Mouse (Mus musculus) lung, embryonic 16.5 days (tissue): ENCODE data around the gene Supt6. TPM values are rescaled to one million over a fixed set of nuclear protein-coding genes. Genes with fewer than 3 reads are reported as not detected.
A peak's percentile ranks its signal among the peaks of the same experiment; 100 is the strongest.

Experiments
- ATAC-seq: fragments of 200-750 bp; cut with Nextera tagmentation; 2 replicates; pipeline ENCODE4 v1.8.0; 2017; ENCODE audit warnings: low read depth, mild to moderate bottlenecking, moderate library complexity
- H3K27ac ChIP-seq: fragments of 300-500 bp; sonication (generic); 2 replicates; pipeline ENCODE4 v1.5.1; 2014; ENCODE audit warnings: mild to moderate bottlenecking, control low read depth, low read length
- H3K27me3 ChIP-seq: fragments of 300-500 bp; sonication (generic); 2 replicates; pipeline ENCODE4 v1.6.1; 2014; ENCODE audit warnings: low read depth, low read length, mixed read lengths; ENCODE audit not compliant: control insufficient read depth, insufficient read depth
- H3K36me3 ChIP-seq: fragments of 300-500 bp; sonication (generic); 2 replicates; pipeline ENCODE4 v1.6.1; 2014; ENCODE audit warnings: low read length; ENCODE audit not compliant: control insufficient read depth, insufficient read depth
- H3K4me1 ChIP-seq: fragments of 300-500 bp; sonication (generic); replicated peaks from 2 replicates; pipeline ENCODE4 v1.6.1; 2014; ENCODE audit warnings: low read length, mixed read lengths; ENCODE audit not compliant: control insufficient read depth, insufficient read depth
- H3K4me2 ChIP-seq: fragments of 300-500 bp; sonication (generic); 2 replicates; pipeline ENCODE4 v1.6.1; 2014; ENCODE audit warnings: low read depth, low read length, control low read depth
- H3K4me3 ChIP-seq: fragments of 300-500 bp; sonication (generic); 2 replicates; pipeline ENCODE4 v1.5.1; 2014; ENCODE audit warnings: mild to moderate bottlenecking, low read length, control low read depth
- H3K9ac ChIP-seq: fragments of 300-500 bp; sonication (generic); 2 replicates; pipeline ENCODE4 v1.6.1; 2014; ENCODE audit warnings: low read length, control low read depth
- H3K9me3 ChIP-seq: fragments of 300-500 bp; sonication (generic); 2 replicates; pipeline ENCODE4 v1.6.1; 2016; ENCODE audit warnings: low read length; ENCODE audit not compliant: control insufficient read depth
- WGBS: fragments of 180-500 bp; shearing (Covaris S2); extraction: QIAGEN DNeasy Blood & Tissue Kit; methylation state at CpG from one replicate; pipeline ENCODE4 v1.1.7; 2014; 5-methylcytosine and 5-hydroxymethylcytosine counted together
- microRNA-seq: library from miRNA; unstranded; fragments of <30 nt; microRNA quantifications from one replicate; pipeline ENCODE4, GENCODE M21; 2016
- polyA plus RNA-seq: library from polyadenylated mRNA; unstranded; fragments of >200 nt; fragmentation: Nextera tagmentation; extraction: Ambion mirVana; gene quantifications from 2 replicates; pipeline ENCODE4 v1.2.1, GENCODE M21; 2015

Gene Supt6
- polyA plus RNA-seq, 1 experiment from 2014 or later: 26.2 TPM

DNA sequence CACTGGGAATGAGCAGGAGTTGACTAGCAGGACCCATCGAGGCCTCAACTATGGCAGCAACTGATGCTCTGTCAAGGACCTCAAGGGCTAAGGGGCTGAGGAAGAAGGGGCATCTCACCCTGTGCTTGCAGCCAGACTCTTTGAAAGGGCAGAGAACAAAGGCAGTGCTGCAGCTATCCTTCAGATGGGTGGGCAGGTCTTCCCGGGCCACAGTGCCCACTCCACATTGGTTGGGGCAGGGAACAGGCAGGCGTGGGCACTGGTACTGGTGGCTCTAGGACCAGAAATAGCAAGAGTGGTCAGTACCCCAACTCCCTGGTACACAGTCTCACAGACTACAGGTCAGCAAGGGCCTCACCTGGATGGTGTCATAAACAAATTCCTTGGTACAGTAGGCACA, 85.1 kb downstream of the Supt6 start:
- Histone ChIP-seq H3K27ac (no peak overlapping the region), H3K9me3 (no peaks in the 10 kb centered on the region), H3K4me2 (no peak overlapping the region), H3K4me1 (peaks cover 33% of the 10 kb centered on the region), H3K4me3 (no peak overlapping the region), H3K36me3 (peaks cover 42% of the 10 kb centered on the region), H3K9ac (no peak overlapping the region), H3K27me3 (no peaks in the 10 kb centered on the region)
- no peak for ATAC-seq
- 69% methylated on average over 3 of the region's 3 CpGs for WGBS

DNA sequence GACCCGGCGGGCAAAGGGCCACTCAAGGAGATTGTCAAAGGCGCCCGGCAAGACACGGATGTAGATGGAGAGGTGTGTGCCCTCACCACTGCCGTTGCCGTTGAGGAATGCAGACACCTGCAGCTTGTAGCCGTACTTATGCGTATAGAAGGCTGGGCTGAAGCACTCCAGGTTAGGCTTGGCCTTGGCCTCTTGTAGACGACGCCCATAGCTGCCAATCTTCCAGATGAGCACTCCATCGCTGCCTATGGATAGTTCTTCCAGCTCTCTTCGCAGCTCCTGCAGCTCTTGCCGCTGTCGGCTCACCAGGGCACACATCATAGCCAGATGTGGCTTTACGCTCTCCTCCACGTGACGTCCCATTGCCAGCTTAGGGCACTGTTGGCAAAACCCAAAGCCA, 85.6 kb downstream of the Supt6 start:
- 67% methylated on average over 18 of the region's 18 CpGs for WGBS
- H3K4me2 ChIP-seq: no peak overlapping the region
- H3K27me3 ChIP-seq: no peaks in the 10 kb centered on the region
- no peak for ATAC-seq
- H3K4me3 ChIP-seq: no peak overlapping the region
- no peak overlapping the region for H3K9ac ChIP-seq
- H3K36me3 ChIP-seq: peaks cover 42% of the 10 kb centered on the region
- H3K4me1 ChIP-seq: peaks cover 32% of the 10 kb centered on the region
- no peaks in the 10 kb centered on the region for H3K9me3 ChIP-seq
- H3K27ac ChIP-seq: no peak overlapping the region

DNA sequence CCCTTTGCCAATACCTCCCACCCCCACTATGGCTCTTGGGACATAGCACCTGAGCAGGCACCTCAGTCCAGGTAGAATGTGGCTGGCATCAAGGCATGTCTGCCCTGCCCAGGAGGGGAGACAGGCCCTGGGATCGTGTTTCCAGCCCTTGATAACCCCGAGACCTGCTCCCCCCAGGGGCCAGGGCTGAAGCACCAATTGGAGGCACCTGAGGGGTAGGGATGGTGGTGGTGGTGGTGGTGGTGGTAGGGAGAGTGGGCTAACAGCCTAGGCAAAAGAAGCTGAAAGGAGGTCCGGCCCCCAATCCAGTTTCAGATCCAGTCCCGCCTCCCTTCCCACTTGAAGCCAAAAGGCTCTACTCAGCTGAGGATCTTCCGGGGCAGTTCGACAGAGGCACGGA, 86.2 kb downstream of the Supt6 start:
- peaks cover 33% of the 10 kb centered on the region for H3K4me1 ChIP-seq
- no peak overlapping the region for H3K4me3 ChIP-seq
- H3K36me3 ChIP-seq: peaks cover 44% of the 10 kb centered on the region
- WGBS: 52% methylated on average over 7 of the region's 7 CpGs
- no peak for ATAC-seq
- no peak overlapping the region for H3K9ac ChIP-seq
- H3K27me3 ChIP-seq: no peaks in the 10 kb centered on the region
- H3K4me2 ChIP-seq: no peak overlapping the region
- H3K9me3 ChIP-seq: no peaks in the 10 kb centered on the region
- 0 out of 2 replicates have a peak overlapping the region, but pooled peaks have one; percentile 20 for H3K27ac ChIP-seq

DNA sequence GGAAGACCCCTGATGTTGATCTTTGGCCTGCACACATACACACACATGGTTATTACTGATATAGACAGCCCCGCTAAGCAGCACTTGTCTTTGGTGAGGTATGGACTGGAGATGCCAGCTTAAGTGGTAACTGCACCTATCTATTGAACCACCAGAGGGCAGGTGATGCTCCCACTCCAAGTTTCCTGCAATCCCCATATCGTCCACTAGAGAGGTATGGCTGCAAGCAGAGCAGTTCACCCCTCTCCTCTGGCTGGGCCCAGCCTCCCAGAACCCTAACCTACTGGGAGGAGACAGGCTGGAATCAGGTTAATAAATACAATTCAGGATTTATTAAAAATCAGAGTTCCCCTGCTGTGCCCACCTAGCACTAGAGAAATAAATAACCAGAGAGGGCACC, 86.7 kb downstream of the Supt6 start:
- H3K9me3 ChIP-seq: no peaks in the 10 kb centered on the region
- peaks cover 37% of the 10 kb centered on the region for H3K4me1 ChIP-seq
- H3K9ac ChIP-seq: no peak overlapping the region
- no peaks in the 10 kb centered on the region for H3K27me3 ChIP-seq
- peaks cover 44% of the 10 kb centered on the region for H3K36me3 ChIP-seq
- H3K4me2 ChIP-seq: no peak overlapping the region
- H3K4me3 ChIP-seq: no peak overlapping the region
- H3K27ac ChIP-seq: 0 out of 2 replicates have a peak overlapping the region, but pooled peaks have one; percentile 20
- peak; percentile 32 for ATAC-seq
- WGBS: 14% methylated on average over 2 of the region's 2 CpGs

Small RNAs within 50 kb of the gene (microRNA-seq; reads per million reads assigned to microRNA genes)
- gene Mir7653: 0.99 reads per million

Other genes starting within 250 kb of the Supt6 start
- gene Dhrs13, start 213.7 kb downstream of the Supt6 start, polyA plus RNA-seq: 14.5 and 15.3 TPM in 2 replicates
- 67.6 and 70.0 TPM in 2 replicates for gene Flot2, start 208.1 kb downstream of the Supt6 start, polyA plus RNA-seq
- gene Eral1, start 165.6 kb downstream of the Supt6 start, polyA plus RNA-seq: 35.0 and 35.1 TPM in 2 replicates
- gene Fam222b, start 151.3 kb downstream of the Supt6 start, polyA plus RNA-seq: 13.6 and 17.1 TPM in 2 replicates
- gene Traf4, start 80.4 kb downstream of the Supt6 start, polyA plus RNA-seq: 84.2 and 96.3 TPM in 2 replicates
- 20.6 and 22.3 TPM in 2 replicates for gene Nek8, start 69.3 kb downstream of the Supt6 start, polyA plus RNA-seq
- 24.4 and 25.9 TPM in 2 replicates for gene Tlcd1, start 69.3 kb downstream of the Supt6 start, polyA plus RNA-seq
- 1,346 and 1,426 TPM in 2 replicates for gene Rpl23a, start 62.4 kb downstream of the Supt6 start, polyA plus RNA-seq
- 117 and 129 TPM in 2 replicates for gene Rab34, start 57.6 kb downstream of the Supt6 start, polyA plus RNA-seq
- gene Proca1, start 52.6 kb downstream of the Supt6 start, polyA plus RNA-seq: 5.3 and 6.8 TPM in 2 replicates
- gene Sdf2, start 241 bp downstream of the Supt6 start, polyA plus RNA-seq: 81.9 and 84.7 TPM in 2 replicates
- gene 2610507B11Rik, start 15.8 kb upstream of the Supt6 start, polyA plus RNA-seq: 59.5 and 63.5 TPM in 2 replicates
- gene BC030499, start 44.9 kb upstream of the Supt6 start, polyA plus RNA-seq: 0.13 and 0.35 TPM in 2 replicates
- 44.9 and 46.7 TPM in 2 replicates for gene Spag5, start 55.5 kb upstream of the Supt6 start, polyA plus RNA-seq
- 8.9 and 12.1 TPM in 2 replicates for gene Aldoc, start 77.0 kb upstream of the Supt6 start, polyA plus RNA-seq
- 81.8 and 84.8 TPM in 2 replicates for gene Pigs, start 82.4 kb upstream of the Supt6 start, polyA plus RNA-seq
- 26.6 and 27.2 TPM in 2 replicates for gene Unc119, start 97.5 kb upstream of the Supt6 start, polyA plus RNA-seq
- gene Foxn1, start 140.6 kb upstream of the Supt6 start, polyA plus RNA-seq: 0.77 and 1.2 TPM in 2 replicates
- 0.15 and 0.47 TPM in 2 replicates for gene Slc13a2, start 176.2 kb upstream of the Supt6 start, polyA plus RNA-seq
- 12.2 TPM in 2 replicates for gene Slc46a1, start 219.7 kb upstream of the Supt6 start, polyA plus RNA-seq